In the genomic region with DNA sequence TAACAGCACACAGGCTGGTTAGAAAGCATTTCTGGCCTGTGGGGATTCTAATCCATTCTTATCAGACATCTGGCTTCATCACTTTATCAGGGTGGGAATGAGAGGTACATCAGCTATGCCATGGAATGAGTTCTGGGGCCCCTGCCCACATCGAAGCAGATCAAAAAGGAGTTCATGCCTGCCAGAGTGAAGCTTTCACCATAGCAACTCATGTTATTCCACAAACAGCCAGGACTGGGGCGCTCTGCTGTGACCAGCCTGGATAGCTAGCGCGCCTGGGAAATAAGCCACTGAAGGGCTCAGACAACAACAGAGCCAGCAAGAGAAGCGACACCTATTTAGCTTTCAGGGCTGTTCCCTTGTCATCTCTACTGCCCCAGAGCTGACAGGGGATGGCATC, we compare ENCODE assay signal across 9 mouse cellular contexts. TPM values are rescaled to one million over a fixed set of nuclear protein-coding genes. Genes with fewer than 3 reads are reported as not detected.
DNase-seq lines count a peak whose midpoint lies in the region; ATAC-seq lines count a peak whose summit lies in the region.
"Had no signal": no experiment of that assay in that cellular context is flagged by ENCODE, and none has a peak within 500 bp of the region (broad histone marks: within the 10 kb centered on the region; RNA-seq: fewer than 3 reads in every experiment).

No protein-coding gene starts in this region.

- peaks cover 52% of the 10 kb centered on the region for H3K4me1 ChIP-seq in embryonic facial prominence, embryonic 12.5 days
- peaks cover 66% of the 10 kb centered on the region for H3K4me1 ChIP-seq in hindbrain, embryonic 10.5 days (replicated peaks)
- H3K4me1 ChIP-seq in midbrain, embryonic 11.5 days (ENCODE audit: control insufficient read depth, insufficient read depth, low read length): peaks cover 51% of the 10 kb centered on the region

- no peaks in the 10 kb centered on the region for H3K9me3 ChIP-seq in embryonic facial prominence, embryonic 12.5 days
- H3K9me3 ChIP-seq in hindbrain, embryonic 10.5 days: no peaks in the 10 kb centered on the region
- H3K9me3 ChIP-seq in midbrain, embryonic 11.5 days (ENCODE audit: control insufficient read depth, low read length): no peaks in the 10 kb centered on the region

- H3K4me2 ChIP-seq in embryonic facial prominence, embryonic 12.5 days (replicated peaks): no peak overlapping the region
- peak overlapping the region; percentile 20 for H3K4me2 ChIP-seq in midbrain, embryonic 11.5 days

- H3K27me3 ChIP-seq in embryonic facial prominence, embryonic 12.5 days: no peaks in the 10 kb centered on the region
- H3K27me3 ChIP-seq in hindbrain, embryonic 10.5 days (ENCODE audit: insufficient read depth, poor library complexity, severe bottlenecking): no peaks in the 10 kb centered on the region
- no peaks in the 10 kb centered on the region for H3K27me3 ChIP-seq in midbrain, embryonic 11.5 days (ENCODE audit: control insufficient read depth, insufficient read depth, low read length)

- 67% methylated on average over 5 of the region's 5 CpGs for WGBS in embryonic facial prominence, embryonic 12.5 days
- WGBS in hindbrain, embryonic 10.5 days: 24% methylated on average over 5 of the region's 5 CpGs
- 16% methylated on average over 5 of the region's 5 CpGs for WGBS in midbrain, embryonic 11.5 days

- intact Hi-C loops in gastrocnemius, postnatal 36 days (cut with DNase I): no loop called here

- H3K9ac ChIP-seq in embryonic facial prominence, embryonic 12.5 days: peak overlapping the region; percentile 17; the same call in 1 of the 2 replicates
- 0 out of 2 replicates have a peak overlapping the region, but pooled peaks have one; percentile 5 for H3K9ac ChIP-seq in midbrain, embryonic 11.5 days (ENCODE audit: low read length)

- DNase-seq in layer of hippocampus, adult 11-12 months (ENCODE audit: low spot score): peak; percentile 32
- DNase-seq in layer of hippocampus, adult 9-10 months (ENCODE audit: low spot score): no peak
- peak; percentile 53 for DNase-seq in hindbrain, embryonic 10.5 days (ENCODE audit: low spot score)
- DNase-seq in midbrain, embryonic 11.5 days (ENCODE audit: low spot score, missing footprints): peak; percentile 91
- DNase-seq in spleen, postnatal 36 days (ENCODE audit: low spot score in 2 of 2): no peak
- DNase-seq in gastrocnemius, postnatal 36 days: no peak
- DNase-seq: cerebellum, adult 11-12 months had no signal

- no peak overlapping the region for H3K4me3 ChIP-seq in embryonic facial prominence, embryonic 12.5 days
- H3K4me3 ChIP-seq in hindbrain, embryonic 10.5 days: no peak overlapping the region
- no peak overlapping the region for H3K4me3 ChIP-seq in midbrain, embryonic 11.5 days (ENCODE audit: low read depth, low read length)

- ATAC-seq in embryonic facial prominence, embryonic 12.5 days (ENCODE audit: insufficient number of reproducible peaks, insufficient read depth, low FRiP score, low TSS enrichment): no peak
- peak; percentile 43 for ATAC-seq in midbrain, embryonic 11.5 days (ENCODE audit: low FRiP score)
- ATAC-seq in megakaryocyte, adult 5-6 weeks (ENCODE audit: poor library complexity, severe bottlenecking): no peak

- no peaks in the 10 kb centered on the region for H3K36me3 ChIP-seq in embryonic facial prominence, embryonic 12.5 days
- no peaks in the 10 kb centered on the region for H3K36me3 ChIP-seq in hindbrain, embryonic 10.5 days
- no peaks in the 10 kb centered on the region for H3K36me3 ChIP-seq in midbrain, embryonic 11.5 days (ENCODE audit: control insufficient read depth, insufficient read depth, low read length)

- H3K27ac ChIP-seq in embryonic facial prominence, embryonic 12.5 days: no peak overlapping the region
- peak overlapping the region; percentile 77 for H3K27ac ChIP-seq in hindbrain, embryonic 10.5 days
- peak overlapping the region; percentile 40 for H3K27ac ChIP-seq in midbrain, embryonic 11.5 days (ENCODE audit: low read depth, low read length)

RNA-seq across cellular contexts. Expression of a gene that starts 4.8 kb away (rescaled TPM):
- 8.0 TPM in 2 replicates for polyA plus RNA-seq in embryonic facial prominence, embryonic 12.5 days (2016; fragmentation: Nextera tagmentation; extraction: Ambion mirVana)
- 5.0 and 6.3 TPM in 2 replicates for polyA plus RNA-seq in hindbrain, embryonic 10.5 days (2016; fragmentation: Nextera tagmentation; extraction: Ambion mirVana)
- 6.1 and 6.4 TPM in 2 replicates for polyA plus RNA-seq in midbrain, embryonic 11.5 days (2014; fragmentation: Nextera tagmentation; extraction: Ambion mirVana)
- total RNA-seq in gastrocnemius, postnatal 36 days (2021): 1 to 10 TPM; 2.7 to 3.9 TPM
- 13.7 and 16.3 TPM in 2 replicates for total RNA-seq in megakaryocyte, adult 5-6 weeks (2015)
- total RNA-seq in megakaryocyte, adult 5-6 weeks (2017): 2.2 and 3.0 TPM in 2 replicates

Comparison
In these comparisons a context has a peak if more than half of its experiments do, and no peak if none do; other contexts are left out.
1. DNase-seq: peak in layer of hippocampus, adult 11-12 months (single experiment), hindbrain, embryonic 10.5 days (single experiment) and midbrain, embryonic 11.5 days (single experiment); none in layer of hippocampus, adult 9-10 months (single experiment), spleen, postnatal 36 days (0 of 2) and gastrocnemius, postnatal 36 days (0 of 2).